Mouse (Mus musculus) urinary bladder, postnatal 14 days (tissue): ENCODE results near the gene Nacad.

ENCODE experiments used
- DNase-seq: peaks from one replicate; pipeline ENCODE4 v3.0.0; 2021; ENCODE audit warnings: low spot score

The Nacad gene

DNA sequence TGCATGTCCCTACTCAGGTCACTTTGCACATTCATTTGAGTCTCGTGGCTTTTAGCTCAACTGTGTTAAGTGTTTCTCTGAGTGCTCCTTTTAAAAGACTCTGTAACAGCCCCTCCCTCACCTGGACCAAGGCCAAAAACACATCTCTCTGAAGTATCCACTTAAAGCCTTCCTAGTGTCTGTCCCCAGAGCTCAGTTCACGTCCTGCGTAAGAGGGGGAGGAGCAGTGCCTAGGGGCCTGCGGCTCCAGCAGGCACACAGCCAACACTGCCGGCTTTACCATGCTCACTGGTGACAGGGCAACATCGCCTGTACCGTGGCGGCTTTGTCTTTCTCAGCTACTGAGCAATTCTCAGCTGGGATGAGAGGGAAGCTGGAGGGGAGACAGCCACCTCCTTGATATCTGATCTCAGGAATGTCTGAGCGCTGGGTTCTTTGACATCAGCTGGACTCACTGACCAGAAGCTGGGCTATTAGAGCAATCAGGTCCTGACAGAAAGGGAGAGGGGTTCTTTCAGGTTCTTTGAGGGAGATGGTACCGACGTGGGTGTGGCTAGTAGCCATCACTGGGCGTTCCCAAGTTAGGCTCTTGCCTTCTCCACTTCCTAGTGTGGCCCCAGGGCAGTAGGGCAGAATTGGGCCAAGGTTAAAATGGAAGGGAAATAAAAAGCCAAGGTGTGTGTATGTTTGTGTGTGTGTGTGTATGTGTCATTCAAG, 1.8 kb downstream of the Nacad start:
- no peak for DNase-seq

DNA sequence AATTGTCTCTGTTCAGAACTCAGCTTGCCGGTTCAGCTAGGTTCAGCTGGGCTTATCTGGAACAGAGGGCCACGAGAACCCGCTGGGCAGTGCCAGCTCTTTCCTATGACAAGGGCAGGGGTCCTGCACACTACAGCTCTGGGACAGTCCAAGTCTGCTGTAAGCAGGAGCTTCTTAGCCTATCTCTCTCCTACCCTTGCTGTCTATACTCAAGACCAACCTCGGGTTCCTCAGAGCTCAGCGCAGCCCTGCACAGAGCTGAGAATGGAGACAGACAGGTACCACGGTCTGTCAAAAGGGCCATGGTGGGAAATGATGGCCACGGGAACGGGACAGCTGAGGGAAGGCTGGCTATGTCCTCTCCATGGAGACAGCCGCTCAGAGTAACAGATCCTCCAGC, 2.6 kb downstream of the Nacad start:
- no peak for DNase-seq

DNA sequence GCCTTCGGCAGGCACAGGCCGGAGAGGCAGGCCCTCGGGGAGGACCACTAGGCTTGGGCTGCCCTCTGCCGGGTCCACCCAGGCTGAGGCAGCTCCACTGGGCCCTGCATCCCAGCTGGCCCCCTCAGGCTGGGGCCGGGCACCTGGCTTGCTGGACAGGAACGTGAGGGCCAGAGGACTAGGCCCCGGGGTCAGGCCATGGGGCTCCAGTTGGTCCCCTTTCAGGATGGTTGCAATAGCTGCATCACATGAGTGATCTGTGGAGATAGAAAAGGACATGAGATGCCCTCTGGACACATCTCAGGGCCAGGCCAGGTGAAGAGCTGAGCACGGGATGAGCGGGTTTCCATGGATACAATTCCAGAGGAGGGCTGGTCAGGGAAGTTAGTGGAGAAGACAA, 3.2 kb downstream of the Nacad start:
- no peak for DNase-seq

DNA sequence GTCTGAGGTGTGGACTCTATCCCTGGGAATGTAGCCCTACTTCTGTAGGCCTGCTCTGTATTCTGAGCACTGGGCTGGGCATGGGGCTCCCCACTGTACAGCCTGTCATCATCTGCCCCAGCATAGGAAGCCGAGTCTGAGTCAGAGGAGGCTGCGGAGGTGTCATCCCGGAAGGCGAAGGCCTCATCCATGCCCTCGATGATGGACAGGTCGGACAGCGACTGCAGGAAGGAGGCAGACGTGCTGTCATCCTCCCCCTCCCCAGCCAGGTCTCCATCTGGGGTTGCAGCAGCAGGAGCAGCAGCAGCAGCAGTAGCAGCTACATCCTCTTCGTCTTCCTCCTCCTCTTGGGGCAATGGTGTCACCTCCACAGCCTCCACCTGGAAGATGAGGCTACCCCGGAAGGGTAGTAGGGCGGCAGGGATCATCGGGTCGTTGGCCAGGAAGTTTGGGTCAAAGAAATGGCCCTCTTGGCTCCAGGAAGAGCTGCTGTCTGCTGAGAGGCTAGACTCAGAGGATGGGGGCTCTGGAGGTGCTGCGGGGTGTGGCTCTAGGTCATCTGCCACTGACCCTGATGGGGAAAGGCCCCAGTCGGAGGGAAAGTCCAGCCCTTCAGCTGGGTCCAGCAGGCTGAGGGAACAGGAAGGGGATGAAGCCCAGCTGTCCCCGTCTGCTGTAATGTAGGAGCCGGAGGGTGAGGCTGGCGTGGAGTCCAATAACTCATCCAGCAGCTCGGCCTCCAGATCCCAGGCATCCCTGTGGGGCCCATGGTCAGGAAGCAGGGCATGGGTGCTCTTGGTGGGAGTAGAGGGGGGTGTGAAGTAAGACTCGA, 4.0 kb downstream of the Nacad start:
- no peak for DNase-seq

DNA sequence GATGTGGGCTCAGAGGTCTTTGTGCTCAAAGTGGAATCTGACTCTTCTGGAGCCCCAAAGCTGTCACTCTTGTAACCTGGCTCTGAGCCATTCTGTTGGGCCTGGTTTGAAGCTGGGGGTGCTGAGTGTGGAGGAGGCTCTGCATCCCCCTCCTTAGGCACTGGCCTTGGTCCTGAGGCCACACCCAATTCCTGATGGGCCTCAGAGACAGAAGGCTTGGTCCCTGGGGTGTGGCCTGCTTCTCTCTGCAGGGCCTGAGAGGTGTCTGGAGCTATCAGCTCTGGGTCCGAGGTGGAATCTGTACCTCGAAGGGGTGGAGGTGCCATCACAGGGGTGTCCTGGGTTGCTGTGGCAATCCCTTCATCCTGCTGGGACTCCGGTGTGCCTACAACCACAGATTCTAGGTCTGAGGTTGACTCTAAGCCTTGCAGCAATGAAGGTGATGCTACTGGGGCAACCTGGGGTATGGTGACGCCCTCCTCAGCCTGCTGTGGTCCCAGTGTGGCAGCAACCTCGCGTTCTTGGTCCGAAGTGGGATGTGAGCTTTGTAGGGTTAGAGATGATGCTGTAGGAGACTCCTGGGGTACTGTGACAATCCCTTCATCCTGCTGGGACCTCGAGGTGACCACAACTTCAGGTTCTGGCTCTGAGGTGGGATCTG, 5.4 kb downstream of the Nacad start:
- DNase-seq, result no peak

DNA sequence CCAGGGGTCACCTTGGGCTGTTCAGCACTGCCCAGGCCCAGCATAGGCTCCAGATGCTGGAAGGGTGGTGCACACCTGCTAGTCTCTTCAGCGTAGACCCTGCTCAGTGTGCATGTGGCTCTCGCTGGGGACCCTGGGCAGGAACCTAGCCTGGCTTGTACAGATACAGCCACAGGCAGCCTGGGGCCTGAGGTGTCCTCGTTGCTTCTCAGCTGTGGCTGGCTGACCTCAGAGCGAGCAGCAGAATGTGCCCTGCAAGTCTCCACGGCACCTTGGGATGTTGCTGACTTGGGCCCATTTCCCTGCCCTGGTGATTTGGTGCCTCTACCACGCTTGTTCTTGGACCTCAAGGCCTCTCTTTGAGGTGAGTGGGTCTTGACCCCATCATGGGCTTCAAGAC, 6.0 kb downstream of the Nacad start:
- no peak for DNase-seq

DNA sequence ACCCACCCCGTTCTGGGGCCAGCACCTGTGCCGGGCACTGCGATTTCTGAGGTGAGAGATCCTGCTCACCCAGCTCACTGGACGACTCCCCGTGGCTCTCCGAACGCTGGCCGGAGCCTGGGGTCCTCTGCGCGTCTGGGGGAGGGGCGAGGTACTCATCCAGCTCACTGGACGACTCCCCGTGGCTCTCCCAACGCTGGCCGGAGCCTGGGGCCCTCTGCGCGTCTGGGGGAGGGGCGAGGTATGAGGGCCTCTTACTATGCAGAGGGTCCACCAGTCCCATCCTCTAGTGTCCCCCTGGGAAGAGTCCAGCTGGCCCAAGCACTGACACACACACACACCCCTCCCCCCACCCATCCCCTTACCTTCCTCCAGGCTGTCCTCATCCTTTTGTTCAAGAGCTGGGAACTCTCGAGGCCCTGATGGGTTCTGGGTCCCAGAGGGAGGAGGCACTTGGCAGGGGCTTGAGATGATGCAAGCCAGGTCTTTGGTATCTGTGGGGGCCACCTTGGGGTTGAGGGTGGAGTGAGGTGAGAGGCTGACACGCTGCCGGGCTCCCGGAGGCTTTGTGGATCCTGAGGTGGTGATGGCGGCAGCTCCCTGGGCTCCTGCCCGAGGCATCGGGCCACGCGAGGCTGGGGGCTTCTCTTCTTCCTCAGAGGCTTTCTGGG, 6.7 kb downstream of the Nacad start:
- no peak for DNase-seq

DNA sequence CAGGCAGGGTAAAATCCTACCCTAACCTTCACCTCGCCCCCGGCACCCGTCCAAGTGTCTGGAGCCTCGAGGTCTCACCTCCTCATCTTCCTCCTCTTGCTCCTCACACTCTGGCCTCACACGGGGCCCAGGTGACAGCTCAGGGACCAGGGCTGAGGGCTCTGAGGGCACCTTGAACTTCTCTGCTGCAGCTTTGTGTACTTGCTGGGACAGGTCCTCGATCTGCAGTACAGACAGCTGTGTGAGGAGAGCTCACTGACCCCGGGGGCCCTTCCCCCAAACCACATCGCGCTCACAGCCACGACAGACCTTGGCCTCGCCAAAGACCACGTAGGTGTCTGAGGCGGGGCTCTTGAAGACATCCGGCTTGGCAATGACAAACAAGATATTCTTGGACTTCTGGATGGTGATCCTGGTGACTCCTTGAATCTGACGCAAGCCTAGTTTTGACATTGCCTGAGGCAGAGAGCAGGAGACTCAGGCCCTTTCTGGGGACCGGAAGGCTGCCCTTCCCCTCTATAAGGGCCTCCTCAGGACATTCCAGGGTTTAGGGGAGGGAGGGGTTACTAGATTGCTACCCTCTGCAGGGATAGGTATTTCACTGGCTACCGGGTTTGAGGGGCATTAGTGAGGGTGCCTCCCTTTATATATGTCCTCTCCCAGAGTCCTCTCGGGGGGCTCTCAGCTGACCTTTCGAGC, 7.5 kb downstream of the Nacad start:
- no peak for DNase-seq

DNA sequence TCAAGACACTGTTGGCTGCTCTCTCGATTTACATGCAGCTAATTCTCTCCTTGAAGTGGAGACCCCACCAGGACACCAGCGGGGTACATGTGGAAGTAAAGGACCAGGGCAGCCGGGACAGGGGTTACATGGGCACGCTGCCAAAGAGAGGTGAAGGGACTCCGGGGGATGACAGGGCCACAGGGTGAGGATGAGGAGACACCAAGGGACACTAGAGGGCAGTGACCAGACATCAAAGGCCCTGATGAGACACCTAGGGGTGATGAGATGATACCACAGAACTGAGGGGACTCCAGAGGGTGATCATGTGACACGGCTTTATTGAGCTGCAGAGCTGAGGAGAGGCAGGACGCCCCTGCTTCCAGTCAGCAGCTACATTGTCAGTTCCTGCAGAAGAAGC, 8.3 kb downstream of the Nacad start:
- no peak for DNase-seq

DNA sequence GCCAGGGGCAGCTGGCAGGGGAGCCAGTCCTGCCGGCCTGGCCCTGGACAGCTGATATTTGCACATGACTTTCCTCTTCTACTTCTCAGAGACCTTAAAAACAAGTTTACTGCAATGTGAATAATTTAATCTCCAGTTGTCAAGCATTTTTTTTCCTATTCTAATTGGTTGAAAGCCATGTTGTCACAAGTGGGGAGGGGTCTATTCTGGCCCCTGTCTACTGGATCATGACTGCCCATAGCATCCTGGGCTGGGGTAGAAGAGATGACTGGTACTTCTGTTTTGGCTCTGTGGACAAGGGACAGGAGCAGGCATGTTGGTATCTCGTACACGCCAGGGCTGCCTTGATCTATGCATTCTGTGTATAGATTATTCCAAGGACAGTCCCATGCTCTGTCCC, 9.2 kb downstream of the Nacad start:
- DNase-seq, result no peak

DNA sequence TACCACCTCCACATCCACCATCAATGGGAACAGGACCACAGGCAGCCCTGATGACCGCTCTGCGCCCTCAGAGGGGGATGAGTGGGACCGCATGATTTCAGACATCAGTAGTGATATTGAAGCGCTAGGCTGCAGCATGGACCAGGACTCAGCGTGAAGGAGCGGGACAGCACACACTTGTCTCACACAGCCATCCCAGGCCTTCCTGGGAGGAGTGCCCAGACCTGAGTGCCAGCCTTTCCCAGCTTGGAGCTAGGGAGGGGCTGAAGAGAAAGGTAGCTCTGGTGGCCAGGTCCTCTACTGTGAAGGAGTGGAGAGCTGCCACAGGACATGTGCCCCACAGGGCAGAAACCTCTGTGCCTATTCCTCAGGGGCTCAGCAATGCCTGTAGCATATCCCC, 9.6 kb downstream of the Nacad start:
- no peak for DNase-seq

DNA sequence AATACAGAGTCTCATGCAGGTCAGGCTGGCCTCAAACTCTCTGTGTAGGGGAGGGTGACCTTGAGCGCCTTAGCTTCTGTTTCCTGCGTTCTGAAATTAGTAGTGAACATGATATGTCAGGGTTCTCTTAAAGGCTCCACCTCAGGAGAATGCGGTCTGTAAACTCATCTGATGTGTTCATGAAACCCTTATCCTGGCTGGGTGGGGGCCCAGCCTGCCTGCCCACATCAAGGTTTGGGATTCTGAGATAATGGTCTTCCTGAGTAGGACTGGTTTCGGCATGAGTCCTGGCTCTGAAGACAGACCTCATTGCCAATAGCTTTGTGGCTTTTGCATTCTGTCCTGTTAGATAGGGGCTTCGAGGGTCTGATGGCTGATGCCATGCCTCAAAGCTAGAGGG, 10.5 kb downstream of the Nacad start:
- no peak for DNase-seq

DNA sequence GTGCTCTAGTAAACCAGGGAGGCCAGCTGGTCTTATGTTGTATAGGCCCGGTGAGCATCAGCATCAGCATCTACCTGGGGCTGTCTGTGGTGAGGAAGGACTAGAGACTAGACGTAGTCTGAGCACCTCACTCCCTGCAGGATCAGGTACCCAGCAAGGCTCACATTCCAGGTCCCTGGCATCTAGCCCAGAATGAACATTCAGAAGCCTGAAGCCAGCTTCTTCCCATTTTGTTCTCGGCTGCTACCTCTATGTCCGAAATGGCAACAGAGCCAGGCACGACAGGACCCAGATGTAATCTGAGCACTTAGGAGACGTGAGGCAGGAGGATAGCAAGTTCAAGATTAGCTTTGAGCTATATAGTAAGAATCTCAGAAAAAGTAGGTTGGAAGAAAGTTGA, 11.0 kb downstream of the Nacad start:
- DNase-seq, result no peak

DNA sequence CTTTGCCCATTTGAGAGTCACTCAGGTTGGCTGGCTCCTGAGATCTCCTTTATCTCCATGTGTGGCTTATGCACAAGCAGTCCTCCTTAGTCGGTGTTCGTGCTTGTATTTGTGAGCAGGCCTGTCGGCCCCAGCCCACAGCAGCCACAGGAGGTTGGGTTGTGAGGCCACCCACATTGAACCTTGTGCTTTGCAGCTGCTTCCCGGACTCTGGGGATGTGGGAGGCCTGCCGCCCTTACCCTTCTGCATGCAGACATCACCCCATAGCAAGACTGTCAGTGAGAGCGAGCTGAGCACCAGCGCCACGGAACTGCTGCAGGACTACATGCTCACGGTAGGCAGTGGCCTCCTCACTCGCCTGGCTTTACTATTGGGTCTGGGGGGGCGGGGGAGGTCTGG, 12.4 kb downstream of the Nacad start:
- DNase-seq, result no peak

DNA sequence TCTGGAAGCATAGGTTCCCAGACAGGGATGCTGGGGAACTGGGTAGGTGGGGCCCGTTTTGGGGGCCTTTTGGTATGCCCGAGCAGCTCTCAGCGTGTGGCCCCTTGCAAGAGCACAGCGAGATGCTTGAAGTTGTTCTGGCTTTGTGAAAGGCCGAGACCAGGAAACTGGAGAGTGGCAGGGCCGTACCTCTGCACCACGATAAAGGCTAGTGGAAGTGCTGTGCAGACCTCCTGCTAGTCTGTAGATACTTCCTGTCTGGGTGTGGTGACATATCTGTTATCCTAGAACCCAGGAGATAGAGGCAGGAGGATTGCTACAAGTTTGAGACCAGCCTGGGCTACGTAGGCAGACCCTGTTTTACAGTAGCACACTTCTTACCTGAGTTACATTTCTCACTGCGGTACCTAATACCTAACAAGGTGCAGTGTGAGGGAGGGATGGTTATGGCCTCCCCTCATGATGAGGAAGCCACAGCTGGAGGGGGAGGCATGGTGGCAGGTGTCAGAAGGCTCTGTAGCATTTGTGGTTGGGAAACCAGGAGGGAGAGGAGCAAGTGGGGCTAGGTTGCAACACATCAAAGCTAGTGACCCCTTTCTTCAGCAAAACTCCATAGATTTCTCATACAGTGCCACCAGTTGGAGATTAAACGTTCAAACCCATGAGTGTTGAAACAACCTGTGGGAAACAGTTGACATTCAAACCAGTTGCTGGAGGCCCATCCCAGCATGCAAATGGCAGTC, 14.7 kb downstream of the Nacad start:
- no peak for DNase-seq

DNA sequence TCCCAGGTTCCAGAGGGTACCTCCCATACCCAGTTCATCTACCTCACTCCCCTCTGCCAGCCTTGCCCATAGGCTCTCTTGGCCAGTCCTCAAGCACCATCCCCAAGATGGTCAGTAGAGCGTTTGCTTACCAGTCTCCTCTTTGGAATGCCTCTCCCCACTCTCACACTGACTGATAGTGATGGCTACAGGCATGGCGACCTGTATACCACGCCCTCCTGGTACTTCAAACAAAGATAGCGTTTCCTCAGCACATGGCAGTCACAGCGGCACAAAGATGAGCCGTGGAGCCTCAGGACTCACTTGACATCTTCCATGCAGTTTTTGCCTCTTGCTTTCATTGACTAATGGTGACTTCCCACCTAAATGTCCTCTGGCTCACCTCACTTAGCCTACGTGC, 16.0 kb downstream of the Nacad start:
- no peak for DNase-seq

DNA sequence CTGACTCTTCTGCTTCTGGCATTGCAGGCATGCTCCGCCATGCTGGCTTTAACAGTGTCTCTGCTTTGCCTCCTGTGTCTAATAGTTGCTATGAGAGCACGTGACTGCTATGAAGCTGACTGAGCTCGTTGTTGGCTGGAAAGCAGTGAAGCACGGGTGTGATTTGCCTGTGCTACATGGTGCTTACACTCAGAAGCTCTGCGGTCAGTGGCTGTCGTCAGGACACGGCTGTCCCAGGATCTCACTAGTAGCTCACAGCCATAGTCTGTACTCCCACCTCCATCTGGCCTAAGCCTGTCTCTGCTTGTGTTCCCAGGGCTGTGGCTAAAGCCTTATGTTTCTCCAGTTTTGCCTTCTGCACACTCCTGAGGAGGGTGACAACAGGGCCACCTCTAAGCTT, 17.6 kb downstream of the Nacad start:
- DNase-seq, result no peak

DNA sequence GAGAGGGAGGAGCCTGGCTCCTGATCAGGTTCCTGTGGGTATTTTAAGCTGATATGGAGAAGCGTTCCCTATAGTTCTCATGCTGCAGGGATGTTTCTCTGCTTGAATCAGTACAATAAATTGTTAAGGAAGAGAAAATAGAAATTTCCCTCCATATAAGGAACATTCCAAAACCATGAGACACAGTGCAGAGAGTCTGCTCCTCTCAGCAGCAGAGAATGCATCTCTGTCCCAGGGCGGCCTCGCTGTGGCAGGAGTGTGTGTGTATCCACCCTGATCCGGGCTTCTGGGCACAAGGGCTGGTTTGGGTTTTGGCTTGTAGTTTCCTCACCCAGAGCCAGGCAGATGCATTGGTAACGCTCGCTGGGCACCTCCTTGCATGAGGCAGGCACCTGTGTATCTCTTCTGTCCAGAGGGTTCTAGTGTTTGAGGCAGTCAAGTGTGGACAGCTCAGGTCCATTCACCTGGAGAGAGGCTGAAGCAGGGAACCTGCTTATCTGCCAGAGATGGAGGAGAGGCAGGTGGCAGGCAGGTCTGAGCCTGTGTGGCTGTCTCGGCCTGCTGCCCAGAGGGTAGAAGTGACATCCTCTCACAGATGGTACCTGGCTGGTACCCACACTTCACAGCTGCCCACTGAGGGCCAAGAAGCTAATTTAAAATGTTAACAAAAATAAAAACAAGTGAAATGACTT, 18.5 kb downstream of the Nacad start:
- no peak for DNase-seq

DNA sequence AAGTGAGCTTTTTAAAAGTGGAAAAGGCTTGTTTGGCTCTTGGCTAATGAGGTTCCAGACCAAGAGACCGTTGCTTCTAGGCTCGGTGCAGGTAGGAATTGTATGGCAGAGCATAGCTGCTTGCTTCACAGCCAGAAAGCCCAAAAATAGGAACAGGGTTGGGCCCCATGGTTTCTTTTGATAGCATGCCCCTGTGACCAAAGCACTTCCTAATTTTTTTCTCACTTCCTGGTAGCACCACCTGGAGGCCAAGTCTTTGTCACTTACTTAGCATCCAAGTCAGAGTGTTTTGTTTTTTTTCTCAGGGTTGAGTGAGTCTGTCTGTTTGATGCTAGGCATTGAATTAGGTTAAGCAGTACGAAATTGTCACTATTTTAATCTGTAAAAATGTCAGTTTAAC, 19.2 kb downstream of the Nacad start:
- DNase-seq, result no peak

DNA sequence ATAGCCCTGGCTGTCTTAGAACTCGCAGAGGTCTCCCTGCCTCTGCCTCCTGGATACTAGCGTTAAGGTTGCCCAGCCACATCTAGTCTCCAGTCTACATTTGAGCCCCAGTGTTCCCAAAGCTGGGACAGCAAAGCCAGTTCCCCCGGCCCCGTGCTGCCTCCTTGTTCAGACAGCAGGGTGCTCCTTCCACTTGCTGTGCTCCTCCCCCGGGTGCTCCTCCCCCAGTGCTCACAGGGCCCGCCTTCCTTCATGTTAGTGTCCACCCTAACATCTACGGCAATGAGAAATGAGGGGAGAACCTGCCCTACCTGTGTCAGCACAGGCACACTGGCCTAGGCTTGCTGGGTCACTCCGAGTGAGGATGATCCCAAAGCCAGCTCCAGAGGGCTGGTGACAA, 20.1 kb downstream of the Nacad start:
- no peak for DNase-seq

DNA sequence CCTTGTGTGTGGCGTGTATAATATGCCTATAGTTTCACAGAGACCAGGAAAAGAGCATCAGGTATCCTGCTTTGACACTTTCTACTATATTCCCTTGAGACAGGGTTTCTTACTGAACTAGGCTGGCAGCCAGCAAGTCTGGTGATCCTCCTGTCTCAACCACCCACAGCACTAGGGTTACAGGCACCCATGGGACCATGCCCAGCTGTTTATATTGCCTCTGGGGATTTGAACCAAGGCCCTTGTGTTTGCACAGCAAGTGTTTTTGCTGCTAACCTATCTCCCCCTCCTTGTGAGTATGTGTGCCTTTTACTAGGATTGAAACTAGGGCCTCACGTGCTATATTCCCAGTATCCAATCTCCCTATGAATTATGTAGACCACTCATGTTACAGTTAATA, 24.3 kb downstream of the Nacad start:
- DNase-seq, result no peak
